Mouse (Mus musculus): Measurements from ENCODE around the gene Kdm5a.

Kdm5a gene

DNA sequence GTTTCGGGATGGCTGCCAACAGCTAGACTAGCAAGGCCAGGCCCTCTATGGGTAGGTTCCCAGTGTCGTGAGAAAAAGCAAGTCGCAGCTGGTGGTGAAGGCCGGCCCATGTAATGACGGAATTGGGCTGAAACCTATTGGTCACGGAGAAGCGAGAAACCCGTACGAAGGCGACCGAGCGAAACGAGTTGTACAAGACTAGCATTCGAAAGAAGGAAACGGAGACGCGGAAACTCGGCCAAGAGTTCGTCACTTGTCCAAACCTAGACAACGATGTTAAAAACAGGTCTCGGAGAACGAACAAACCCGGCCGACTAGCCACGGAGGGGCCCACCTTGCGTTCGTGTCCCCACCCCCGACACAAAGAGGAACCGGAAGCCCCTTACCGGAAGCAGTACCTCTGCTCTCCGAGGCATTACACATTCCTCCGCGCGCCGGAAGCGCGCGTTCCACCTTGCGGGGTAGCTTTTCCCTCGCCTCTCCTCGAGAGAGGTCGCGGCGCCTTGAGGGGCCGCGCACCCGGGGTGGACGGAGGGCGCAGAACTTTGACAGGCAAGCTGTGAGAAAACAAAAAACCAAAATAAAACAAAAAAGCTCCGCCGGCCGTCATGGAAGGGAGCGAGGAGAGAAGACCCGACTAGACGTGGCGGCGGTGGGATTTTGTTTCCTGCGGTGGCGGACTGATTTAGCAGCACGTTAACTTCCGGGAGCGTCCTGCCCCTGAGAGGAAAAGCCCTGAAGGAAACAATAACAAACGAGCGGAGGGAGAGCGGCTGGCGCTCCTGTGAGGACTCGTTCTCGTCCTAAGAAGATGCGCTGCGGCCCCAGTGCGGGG is at the start of gene Kdm5a, which contains the start of gene Ccdc77:
Kdm5a (plus strand) TSS at position 437 of the 835 bp plus-strand sequence.
Ccdc77 (minus strand) TSS at position 687 of the 835 bp plus-strand sequence.
- peak; percentile 81 for DNase-seq (ENCODE audit: low read depth, low spot score)

DNA sequence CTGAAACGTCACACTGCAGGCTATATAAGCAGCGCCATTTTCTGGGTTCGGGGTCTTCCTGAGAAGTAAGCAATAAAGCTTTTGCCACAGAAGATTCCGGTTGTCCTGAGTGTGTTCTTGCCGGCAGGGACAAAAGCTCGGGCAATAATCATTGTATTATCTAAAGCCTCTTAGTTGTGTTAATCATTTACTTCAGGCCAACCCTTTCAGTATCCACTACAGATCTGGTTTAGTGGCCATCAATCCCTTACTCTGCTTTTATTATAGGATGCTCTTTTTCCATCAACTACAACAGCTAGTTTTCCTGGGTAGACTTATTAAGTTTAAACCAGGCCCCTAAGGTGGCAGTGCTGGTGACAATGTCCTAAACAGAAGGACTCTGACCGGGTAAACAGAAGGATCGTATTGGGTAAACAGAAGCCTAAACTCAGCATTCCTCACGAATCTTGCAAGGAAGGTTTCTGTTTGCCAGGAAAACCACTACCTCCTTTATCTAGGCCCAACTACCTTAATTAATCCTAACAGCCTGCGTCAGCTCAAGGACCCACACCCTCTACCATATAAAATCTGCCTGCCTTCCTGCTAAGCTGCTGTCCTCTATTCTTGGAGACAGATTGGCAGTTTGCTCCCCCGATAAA is 45.5 kb upstream of the Kdm5a start:
- no peak for DNase-seq (ENCODE audit: low read depth, low spot score)

DNA sequence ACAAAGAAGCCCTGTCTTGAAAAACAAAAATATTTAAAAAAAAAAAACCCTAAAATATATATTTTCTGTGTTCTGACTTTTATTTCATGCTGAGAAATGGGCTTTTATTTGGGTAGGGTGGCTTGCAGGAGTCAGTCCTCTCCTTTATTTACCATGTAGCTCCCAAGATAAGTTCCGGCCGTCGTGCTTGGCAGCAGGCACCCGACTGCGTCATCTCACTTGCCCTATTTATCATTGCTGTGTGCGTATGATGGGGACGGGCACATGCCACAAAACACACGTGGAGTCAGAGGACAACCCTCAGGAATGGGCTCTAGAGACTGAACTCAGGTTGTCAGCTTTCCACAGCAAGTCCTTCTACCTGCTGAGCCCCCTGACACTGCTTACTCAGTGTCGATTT is 44.8 kb upstream of the Kdm5a start:
- no peak for DNase-seq (ENCODE audit: low read depth, low spot score)

DNA sequence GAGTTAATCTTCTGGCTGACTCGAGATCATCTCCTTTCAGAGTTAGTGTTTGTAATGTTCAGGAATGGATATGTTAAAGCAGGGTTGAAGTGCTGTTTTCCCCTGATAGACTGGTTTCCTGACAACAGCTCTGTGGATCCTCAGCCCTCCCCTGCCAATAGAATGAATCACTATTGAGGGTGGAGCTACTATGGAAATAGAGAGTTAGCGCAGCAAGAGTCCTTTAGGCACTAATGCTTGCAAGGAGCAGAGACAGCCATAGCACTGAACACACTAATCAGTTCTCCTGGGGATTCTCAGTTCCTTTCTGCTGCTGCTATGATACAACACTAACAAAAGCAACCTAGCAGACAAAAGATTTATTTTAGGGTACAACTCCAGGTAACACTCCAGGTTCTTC is 43.6 kb upstream of the Kdm5a start:
- no peak for DNase-seq (ENCODE audit: low read depth, low spot score)

DNA sequence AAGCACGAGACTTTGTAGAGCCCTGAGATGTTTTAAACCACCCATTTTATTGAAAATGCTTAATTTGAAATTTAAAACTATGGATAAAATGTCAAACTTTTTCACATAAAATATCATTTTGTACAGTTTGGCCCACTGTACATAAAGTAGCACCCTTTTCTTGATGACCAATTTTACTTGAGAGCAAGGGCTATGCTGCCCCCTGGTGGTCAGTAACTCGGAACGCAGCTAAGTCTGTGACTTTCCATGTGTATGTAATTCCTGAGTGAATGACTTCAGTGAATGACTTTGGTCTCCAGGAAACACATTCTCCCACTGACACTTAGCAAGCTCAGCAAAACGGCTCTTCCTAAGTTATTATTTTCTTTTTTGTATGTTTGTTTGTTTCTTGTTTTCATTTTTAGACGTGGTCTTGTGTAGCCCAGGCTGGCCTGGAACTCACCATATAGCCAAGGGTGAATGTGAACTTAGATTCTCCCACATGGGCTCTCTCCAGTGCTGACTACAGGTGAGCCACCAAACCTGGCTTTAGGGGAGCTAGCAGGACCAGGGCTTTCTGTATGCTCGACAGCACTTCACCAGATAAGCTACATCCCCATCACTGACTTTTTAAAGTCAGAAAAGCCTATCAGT is 39.5 kb upstream of the Kdm5a start:
- DNase-seq (ENCODE audit: low read depth, low spot score) = peak; percentile 67

DNA sequence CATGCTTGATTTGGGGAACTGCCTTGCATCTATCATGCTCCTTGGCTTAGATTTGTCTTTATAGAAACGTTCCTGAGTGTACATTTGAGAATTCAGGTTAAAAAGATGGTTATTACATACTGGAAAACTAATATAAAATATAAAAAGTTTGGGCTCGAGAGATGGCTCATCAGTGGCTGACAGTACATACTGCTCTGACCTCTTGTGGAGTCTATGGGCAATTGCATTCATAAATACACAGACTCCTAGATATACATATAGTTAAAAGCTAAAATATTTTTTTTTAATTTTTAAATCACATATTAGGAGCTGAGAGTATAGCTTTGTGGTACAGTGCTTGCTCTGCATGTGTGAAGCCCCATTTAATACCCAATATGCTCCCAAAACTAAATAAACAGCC is 31.6 kb upstream of the Kdm5a start:
- no peak for DNase-seq (ENCODE audit: low read depth, low spot score)

DNA sequence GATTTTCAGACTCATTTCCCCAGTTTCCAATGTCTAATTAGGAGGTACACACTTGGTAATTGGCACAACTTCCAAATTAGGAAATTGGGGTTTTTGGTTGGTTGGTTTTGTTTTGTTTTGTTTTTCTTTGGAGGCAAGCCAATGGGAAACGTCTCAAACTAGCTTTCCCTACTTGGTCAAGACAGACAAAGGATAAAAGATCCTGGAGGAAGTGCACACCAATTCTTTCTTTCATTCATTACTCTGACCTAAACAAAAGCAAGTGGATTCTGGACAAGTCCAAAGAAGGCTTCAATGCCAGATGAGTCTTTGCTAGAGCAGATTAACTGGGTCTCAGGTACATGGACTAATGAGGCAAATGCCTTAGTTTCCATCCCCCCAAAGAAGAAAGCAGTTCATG is 19.9 kb upstream of the Kdm5a start:
- DNase-seq (ENCODE audit: low read depth, low spot score) = no peak

DNA sequence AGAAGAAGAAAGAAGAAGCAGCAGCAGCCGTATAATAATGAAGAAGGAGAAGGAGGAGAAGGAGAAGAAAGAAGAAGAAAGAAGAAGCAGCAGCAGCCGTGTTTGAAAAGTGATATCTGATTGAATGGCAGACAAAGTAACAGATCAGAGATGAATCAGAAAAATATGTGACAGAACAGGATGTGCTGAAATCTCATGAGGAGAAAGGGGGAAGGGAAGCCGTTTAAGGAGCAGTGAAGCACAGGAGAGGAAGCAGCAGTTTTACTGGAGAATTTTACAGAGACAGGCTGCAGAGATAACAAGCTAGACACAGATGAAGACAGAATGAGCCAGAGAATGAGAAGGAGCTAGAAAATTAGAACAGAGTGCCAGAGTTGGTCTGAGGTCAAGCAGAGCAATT is 14.9 kb upstream of the Kdm5a start:
- DNase-seq (ENCODE audit: low read depth, low spot score) = no peak

DNA sequence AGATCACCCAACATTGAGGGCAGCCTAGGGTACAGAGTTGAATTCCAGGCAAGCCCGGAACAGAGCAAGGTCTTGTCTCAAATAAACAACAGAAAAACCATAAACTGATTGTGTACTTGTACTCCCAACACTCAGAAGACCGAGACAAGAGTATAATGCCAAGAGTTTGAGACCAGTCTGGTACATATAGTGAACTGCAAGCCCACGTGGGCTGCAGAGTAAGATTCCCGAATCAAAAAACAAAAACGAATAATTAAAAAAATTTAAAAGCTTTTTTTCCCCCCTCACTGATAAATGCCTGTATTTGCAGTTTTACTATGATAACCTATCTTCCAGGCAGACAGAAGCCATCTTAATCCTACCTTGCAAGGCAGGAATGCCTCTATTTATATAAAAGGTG is 7.4 kb upstream of the Kdm5a start:
- DNase-seq (ENCODE audit: low read depth, low spot score) = no peak

DNA sequence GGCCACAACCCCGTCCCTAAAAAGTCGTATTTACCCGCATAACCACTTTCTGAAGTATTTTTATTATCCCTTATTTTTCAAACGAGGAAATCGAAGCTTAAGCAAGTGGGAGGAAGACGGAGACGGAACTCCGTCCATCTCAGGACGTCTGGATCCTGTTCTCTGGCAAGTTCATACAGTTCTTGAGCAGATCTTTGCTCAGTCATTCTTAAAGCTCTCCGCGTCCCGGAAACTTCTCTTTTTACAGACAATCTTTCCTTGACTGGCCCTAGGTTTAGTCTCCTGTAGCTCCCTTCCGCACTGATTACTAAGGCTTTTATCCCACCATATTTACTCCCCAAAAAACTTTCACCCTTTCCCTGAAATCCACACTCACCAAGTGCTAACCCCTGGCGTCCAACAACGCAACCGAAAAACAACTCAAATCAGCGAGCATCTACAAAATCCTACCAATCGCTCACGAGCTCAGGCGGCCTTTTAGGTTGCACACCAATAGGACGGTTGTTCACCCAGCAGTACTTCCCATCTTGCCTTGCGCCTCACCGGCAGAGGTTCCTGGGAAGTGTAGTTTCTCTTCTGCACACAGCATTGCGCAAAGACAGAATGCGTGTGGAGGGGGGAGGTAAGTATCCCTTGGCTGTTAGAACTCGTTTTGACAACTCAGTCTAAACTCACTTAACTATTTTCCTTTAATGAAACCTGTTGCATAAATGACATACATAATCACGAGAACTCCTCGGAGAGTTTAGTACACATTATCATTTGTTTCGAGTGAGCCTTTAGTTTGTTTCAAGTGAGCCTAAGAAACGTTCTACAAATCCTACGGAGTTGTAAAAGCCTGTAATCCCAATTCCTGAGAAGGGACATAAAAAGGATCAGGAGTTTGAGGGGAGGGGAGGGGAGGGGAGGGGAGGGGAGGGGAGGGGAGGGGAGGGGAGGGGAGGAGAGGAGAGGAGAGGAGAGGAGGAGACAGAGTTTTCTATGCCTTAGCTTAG is 6.7 kb upstream of the Kdm5a start:
- peak; percentile 72 for DNase-seq (ENCODE audit: low read depth, low spot score)

DNA sequence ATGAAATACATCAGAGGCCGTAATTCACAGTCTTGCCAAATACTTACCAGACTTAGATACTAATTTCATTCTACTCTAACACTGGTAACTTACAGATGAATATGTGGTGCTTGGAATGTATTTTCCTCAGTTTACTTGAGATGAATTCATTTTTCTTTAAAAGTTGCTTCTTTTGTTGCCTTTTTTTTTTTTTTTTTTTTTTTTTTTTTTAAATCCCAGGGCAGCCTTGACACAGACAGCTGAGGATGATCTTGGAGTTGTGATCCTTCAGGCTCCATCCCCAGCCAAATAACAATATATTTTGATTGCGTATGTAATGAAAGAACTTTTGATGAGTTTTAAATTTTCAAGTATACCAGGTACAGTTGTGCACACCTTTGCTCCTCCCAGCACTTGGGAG is 1.8 kb upstream of the Kdm5a start:
- no peak for DNase-seq (ENCODE audit: low read depth, low spot score)

DNA sequence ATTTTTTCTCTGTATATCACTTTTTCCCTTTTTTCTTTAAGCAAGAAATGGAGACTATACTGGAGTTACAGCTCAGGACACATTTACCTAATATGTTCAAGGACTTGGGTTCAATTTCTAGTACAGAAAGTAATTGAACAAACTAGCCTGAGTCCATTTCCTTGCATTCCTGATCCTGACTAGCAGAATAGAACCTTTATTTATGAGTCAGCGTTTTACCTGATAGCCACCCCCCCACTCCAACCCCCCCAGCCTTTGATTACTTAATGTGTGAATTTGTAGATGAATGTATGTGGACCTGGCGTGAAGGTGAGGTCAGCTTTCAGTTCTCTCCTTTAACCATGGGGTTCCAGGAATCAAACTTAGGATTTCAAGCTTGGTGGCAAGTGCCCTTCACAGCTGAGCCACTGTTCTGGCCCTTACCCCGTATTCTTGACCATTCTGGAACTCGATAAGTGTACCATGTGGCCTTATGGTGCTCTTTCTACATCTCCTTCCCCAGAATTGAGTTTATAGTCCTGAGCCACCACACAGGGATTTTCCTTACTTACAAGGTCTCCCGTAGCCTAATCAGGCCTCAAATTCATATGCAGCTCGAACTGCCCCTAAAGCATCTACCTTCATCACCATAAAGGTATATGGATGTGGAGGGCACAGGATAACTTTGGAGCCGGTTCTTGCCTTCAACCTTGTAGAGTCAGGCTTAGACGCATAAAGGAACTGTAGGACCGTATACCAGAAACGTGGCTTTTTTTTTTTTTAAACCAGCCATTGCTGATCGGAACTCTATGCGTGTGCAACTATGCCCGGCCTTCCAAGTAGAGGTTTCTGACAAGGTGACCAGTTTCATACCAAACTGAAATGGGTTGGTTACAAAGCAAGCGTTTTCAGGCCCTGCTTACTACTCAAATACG is 893 bp upstream of the Kdm5a start:
- no peak for DNase-seq (ENCODE audit: low read depth, low spot score)

DNA sequence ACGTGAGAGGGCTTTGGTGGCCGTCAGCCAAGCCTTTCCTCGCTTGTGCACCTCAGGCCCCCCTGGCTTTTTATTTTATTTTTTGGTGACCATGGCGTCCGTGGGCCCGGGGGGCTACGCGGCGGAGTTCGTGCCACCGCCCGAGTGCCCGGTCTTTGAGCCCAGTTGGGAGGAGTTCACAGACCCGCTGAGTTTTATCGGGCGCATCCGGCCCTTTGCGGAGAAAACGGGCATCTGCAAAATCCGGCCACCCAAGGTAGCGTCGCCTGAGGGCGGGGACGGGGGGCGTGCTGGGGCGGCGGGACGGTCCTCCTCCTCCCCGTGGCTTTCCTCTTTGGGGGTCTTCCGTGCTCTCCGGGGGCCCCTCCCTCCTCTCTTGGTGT is 590 bp downstream of the Kdm5a start:
- no peak for DNase-seq (ENCODE audit: low read depth, low spot score)

DNA sequence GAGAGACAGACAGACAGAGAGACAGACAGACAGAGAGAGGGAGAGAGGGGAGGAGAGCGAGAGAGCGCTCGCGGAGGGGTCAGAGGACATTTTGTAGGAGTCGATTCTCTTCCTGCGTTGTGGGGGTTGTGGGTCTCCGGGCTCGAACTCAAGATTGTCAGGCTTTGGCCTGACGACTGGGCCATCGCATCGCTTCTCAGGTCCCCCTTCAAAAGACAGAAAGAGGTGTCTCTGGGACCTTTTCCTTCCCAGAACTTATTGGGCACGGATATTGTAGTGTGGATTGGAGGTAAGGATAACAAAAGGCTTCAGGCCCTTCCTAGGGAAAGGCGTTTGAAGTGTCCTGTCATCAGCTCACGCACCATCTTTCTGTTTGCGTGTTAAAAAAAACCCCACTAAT is 1.1 kb downstream of the Kdm5a start:
- DNase-seq (ENCODE audit: low read depth, low spot score) = no peak

DNA sequence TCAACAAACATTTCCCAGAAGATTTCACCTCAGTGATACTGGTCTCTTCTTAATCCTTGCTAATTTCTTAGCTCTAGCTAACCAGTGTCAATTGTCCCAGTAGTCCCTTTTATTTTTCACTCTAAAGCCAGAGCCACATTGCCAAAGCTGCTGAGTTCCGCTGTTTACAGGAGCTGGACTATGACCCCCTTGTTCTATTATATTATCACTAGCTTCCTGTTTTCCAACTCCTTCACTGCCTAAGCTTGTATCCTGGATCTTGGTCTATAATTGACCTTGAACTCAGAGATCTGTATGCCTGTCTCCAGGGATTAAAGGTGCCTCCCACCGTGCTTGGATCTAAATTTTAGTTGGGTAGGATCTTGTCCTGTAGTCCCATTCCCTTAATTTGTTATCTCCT is 12.8 kb downstream of the Kdm5a start:
- no peak for DNase-seq (ENCODE audit: low read depth, low spot score)

DNA sequence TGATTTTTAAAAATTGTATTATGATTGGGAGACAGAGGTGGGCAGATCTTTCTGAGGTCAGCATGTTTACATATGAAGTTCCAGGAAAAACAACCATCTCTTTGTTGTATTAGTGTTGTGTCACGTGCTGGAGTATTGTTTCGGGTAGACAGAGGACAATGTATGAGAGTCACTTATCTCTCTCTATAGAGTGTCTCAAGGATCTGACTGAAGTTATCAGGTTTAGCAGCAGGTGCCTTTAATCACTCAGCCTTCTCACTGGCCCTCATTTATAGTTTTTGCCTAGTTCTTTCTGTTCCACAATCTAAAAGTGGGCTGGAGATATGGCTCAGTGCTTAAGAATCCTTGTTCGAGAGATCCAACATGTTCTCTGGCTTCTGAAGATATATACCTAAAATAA is 26.1 kb downstream of the Kdm5a start:
- DNase-seq (ENCODE audit: low read depth, low spot score) = no peak

DNA sequence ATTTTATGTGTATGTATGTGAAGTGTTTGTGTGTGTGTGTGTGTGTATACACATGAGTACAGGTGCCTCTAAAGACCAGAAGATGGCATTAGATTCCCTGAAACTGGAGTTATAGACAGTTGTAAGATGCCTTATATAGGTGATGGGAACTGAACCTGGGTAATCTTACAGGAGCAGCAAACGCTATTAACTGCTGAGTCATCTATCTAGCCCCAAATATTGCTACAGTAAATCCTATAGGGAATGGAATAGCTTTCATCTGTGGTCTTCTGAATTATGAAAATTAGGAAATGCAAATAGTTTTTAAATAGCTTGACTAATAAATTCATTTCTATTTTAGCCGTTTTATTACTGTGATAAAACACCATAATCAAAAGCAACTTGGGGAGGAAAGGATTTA is 28.9 kb downstream of the Kdm5a start:
- DNase-seq (ENCODE audit: low read depth, low spot score) = no peak

DNA sequence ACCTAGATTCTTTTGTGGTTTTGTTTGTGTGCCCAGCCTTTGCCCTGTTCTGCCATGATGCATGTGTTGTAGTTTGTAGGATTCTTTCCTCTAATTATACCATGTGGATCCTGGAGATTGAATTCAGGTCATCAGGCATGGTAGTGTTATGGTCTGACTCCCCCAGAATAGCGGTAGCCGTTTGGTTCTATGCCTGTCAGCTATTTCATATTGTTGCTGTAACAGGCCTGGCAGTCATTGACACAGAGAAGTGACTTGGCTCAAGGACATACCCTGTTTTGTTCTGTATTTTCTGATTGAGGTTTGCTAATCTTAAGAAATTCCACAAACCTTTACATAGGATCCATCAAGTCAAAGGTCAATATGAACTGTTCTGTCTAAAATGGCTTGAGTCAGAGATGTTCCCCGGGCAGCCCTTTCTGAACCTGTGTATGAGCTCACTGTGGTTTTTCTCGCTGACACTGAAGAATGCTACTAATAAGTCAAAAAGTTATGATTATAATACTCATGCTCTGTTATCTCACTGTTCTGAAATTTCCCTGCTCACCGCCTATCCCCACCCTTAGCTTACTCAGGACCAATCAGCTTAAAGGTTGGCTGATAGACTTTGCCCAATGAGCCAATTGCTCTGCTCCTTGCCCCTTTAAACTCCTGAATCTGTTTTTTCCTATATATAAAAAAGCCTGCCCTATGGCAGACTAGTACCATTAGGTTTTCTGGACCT is 31.9 kb downstream of the Kdm5a start:
- no peak for DNase-seq (ENCODE audit: low read depth, low spot score)

DNA sequence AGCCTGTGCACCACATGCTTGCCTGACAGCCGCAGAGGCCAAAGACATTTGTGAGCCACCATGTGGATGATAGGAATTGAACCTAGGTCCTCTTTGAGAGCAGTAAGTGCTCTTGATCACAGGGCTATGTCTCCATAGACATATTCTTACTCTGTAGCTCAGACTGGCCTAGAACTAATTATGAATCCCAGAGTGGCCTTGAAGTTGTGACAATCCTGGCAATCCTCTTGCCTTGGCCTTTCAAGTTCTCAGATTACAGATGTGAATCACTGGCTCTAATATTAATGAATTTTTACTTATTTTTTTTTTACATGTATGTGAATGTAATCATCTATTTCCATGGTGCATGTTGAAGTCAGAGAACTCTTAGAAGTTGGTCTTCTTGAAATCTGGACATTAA is 40.0 kb downstream of the Kdm5a start:
- DNase-seq (ENCODE audit: low read depth, low spot score) = no peak

DNA sequence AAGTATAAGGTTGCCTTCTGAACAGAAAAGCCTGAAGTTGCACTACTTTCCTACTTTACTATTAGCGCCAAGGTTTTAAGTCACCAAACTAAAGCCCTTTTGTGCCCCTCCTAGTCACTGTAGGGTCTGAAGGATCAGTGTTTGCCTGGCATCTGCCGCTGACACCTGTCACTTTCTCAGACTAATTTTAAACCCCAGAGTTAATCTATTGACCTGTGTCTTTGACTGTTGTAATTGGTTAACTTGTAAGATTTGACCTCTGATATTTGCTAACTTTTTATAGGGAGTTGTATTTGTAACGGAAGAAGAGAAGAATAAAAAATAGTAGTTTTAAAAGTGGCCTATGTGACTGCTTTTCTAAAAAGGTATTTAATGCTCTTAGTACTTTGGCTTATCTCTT is 74.2 kb downstream of the Kdm5a start:
- DNase-seq (ENCODE audit: low read depth, low spot score) = no peak

Measured in retina, adult 2 months (tissue).